10 mouse cellular contexts compared by ENCODE assay signal in the genomic region with DNA sequence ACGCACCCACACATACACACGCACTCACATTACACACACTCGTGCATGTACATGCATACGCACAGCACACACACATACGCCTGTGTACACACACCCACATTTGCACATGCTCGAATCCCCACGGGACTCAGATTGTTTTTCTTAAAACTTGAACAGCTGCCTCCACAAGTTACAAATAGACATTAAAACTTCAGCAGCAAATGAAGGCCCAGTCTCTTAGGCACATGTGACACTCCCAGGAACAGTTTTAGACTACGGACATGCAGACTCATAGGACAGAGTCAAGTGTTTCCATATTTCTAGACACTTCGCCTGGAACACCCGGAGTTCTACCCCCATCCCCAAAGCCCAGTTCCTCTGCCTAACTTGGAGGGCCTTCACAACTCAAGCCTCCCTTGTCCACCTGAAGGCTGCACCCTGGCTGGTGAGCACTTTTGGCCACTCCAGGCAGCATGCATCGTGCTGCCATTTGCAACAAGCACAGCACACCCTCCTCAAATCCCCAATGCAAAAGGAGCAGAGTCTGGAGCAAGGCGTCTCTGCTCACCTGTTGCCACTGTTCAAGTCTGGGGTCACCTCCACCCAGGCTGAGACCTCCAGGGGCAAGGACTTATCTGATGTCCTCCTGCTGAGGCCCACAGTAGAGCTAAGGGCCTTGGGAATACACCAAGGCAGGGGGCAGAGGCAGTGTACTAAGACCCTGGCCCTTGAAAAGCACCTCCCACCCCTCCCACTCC. TPM values are rescaled to one million over a fixed set of nuclear protein-coding genes. Genes with fewer than 3 reads are reported as not detected.
A peak's percentile ranks its signal among the peaks of the same experiment; 100 is the strongest.
DNase-seq lines count a peak whose midpoint lies in the region; ATAC-seq and TF ChIP-seq lines count a peak whose summit lies in the region.
"Had no signal": no experiment of that assay in that cellular context is flagged by ENCODE, and none has a peak within 500 bp of the region (broad histone marks: within the 10 kb centered on the region; RNA-seq: fewer than 3 reads in every experiment).

No protein-coding gene starts in this region.

- ATAC-seq in heart, embryonic 12.5 days (ENCODE audit: insufficient number of reproducible peaks, low FRiP score), result no peak
- no peak for ATAC-seq in heart, postnatal 0 days (ENCODE audit: insufficient read depth, low read depth)
- ATAC-seq in liver, embryonic 15.5 days (ENCODE audit: insufficient read depth), result no peak
- ATAC-seq: CD4-positive, CD25-positive, alpha-beta regulatory T cell, adult 4 months had no signal

- H3K36me3 ChIP-seq in heart, embryonic 12.5 days, result 0 out of 2 replicates have a peak, but pooled peaks cover 1% of the 10 kb centered on the region
- peaks cover 16% of the 10 kb centered on the region for H3K36me3 ChIP-seq in E14TG2a.4 (ENCODE audit: insufficient read depth, low read length)
- H3K36me3 ChIP-seq in heart, postnatal 0 days (replicated peaks; ENCODE audit: control insufficient read depth, insufficient read depth, low read length), result no peaks in the 10 kb centered on the region
- no peaks in the 10 kb centered on the region for H3K36me3 ChIP-seq in liver, embryonic 15.5 days (replicated peaks)

- peak overlapping the region; percentile 96 for H3K27ac ChIP-seq in heart, embryonic 12.5 days (ENCODE audit: poor library complexity, severe bottlenecking)
- H3K27ac ChIP-seq in heart, postnatal 0 days (ENCODE audit: low read depth), result peak overlapping the region; percentile 70
- H3K27ac ChIP-seq in liver, embryonic 15.5 days (replicated peaks), result no peak overlapping the region

- no peak for DNase-seq in heart, postnatal 10 days
- DNase-seq in heart, postnatal 0 days (ENCODE audit: low spot score), result no peak
- DNase-seq in right cerebral cortex, postnatal 10 days (ENCODE audit: low spot score in 2 of 2), result no peak
- DNase-seq in spleen, adult 12 weeks (ENCODE audit: low spot score), result no peak
- no peak for DNase-seq in gastrocnemius, postnatal 36 days

- no peaks in the 10 kb centered on the region for H3K27me3 ChIP-seq in heart, embryonic 12.5 days (replicated peaks)
- H3K27me3 ChIP-seq in E14TG2a.4 (ENCODE audit: insufficient read depth, low read length), result peaks cover 12% of the 10 kb centered on the region
- H3K27me3 ChIP-seq in heart, postnatal 0 days (ENCODE audit: control insufficient read depth, insufficient read depth, low read length), result no peaks in the 10 kb centered on the region
- H3K27me3 ChIP-seq in liver, embryonic 15.5 days, result peaks cover 68% of the 10 kb centered on the region

- no peak for TF ChIP-seq EP300 in heart, postnatal 0 days (IDR thresholded peaks at IDR 0.05; ENCODE audit: low read depth)

- intact Hi-C loops in heart, postnatal 10 days (cut with DNase I), result loop anchor here (2.0 kb wide), 1 partner anchor 13 kb away; no protein-coding TSS in a partner anchor
- intact Hi-C loops in gastrocnemius, postnatal 36 days (cut with DNase I), result no loop called here

- peak overlapping the region; percentile 95 for H3K9ac ChIP-seq in heart, embryonic 12.5 days
- peak overlapping the region; percentile 66 for H3K9ac ChIP-seq in heart, postnatal 0 days (replicated peaks; ENCODE audit: low read depth, low read length)
- no peak overlapping the region for H3K9ac ChIP-seq in liver, embryonic 15.5 days

- 43% methylated on average over 12 of the region's 12 CpGs for WGBS in heart, embryonic 12.5 days
- WGBS in heart, postnatal 0 days, result 33% methylated on average over 12 of the region's 12 CpGs
- WGBS in liver, embryonic 15.5 days (ENCODE audit: insufficient replicate concordance), result 71% methylated on average over 12 of the region's 12 CpGs

- H3K4me3 ChIP-seq in heart, embryonic 12.5 days, result peak overlapping the region; percentile 87
- peak overlapping the region; percentile 99 for H3K4me3 ChIP-seq in E14TG2a.4 (replicated peaks; ENCODE audit: low read length)
- H3K4me3 ChIP-seq in heart, postnatal 0 days (ENCODE audit: low read depth, low read length), result peak overlapping the region; percentile 82
- H3K4me3 ChIP-seq in liver, embryonic 15.5 days (replicated peaks), result no peak overlapping the region; the same call in 1 of the 2 replicates

- no peak for TF ChIP-seq CTCF in E14TG2a.4 (conservative IDR thresholded peaks at IDR 0.05; ENCODE audit: low read length)
- no peak for TF ChIP-seq CTCF in heart, postnatal 0 days (IDR thresholded peaks at IDR 0.05; ENCODE audit: low read depth)

- H3K9me3 ChIP-seq in heart, embryonic 12.5 days (replicated peaks), result no peaks in the 10 kb centered on the region
- no peaks in the 10 kb centered on the region for H3K9me3 ChIP-seq in E14TG2a.4 (ENCODE audit: low read length)
- no peaks in the 10 kb centered on the region for H3K9me3 ChIP-seq in heart, postnatal 0 days (replicated peaks; ENCODE audit: control insufficient read depth, low read length)
- H3K9me3 ChIP-seq in liver, embryonic 15.5 days (replicated peaks), result no peaks in the 10 kb centered on the region

- peaks cover 84% of the 10 kb centered on the region for H3K4me1 ChIP-seq in heart, embryonic 12.5 days (replicated peaks)
- H3K4me1 ChIP-seq in E14TG2a.4 (replicated peaks; ENCODE audit: low read depth, low read length), result peaks cover 76% of the 10 kb centered on the region
- H3K4me1 ChIP-seq in heart, postnatal 0 days (ENCODE audit: control insufficient read depth, insufficient read depth), result peaks cover 65% of the 10 kb centered on the region
- H3K4me1 ChIP-seq in liver, embryonic 15.5 days (replicated peaks), result peaks cover 39% of the 10 kb centered on the region

- H3K4me2 ChIP-seq in heart, embryonic 12.5 days, result peak overlapping the region; percentile 96
- H3K4me2 ChIP-seq in heart, postnatal 0 days (ENCODE audit: low read depth, low read length), result peak overlapping the region; percentile 92
- peak overlapping the region; percentile 94 for H3K4me2 ChIP-seq in liver, embryonic 15.5 days

RNA-seq across cellular contexts. Expression of gene Smtnl2, which starts 1.7 kb away (rescaled TPM):
- polyA plus RNA-seq in heart, embryonic 12.5 days (2016; fragmentation: Nextera tagmentation; extraction: Ambion mirVana), result 191 and 194 TPM in 2 replicates
- total RNA-seq in heart, postnatal 10 days (2021), result 10 to 100 TPM; 39.0 to 40.9 TPM
- 88.5 and 93.0 TPM in 2 replicates for total RNA-seq in heart, postnatal 0 days (2014; rRNA removed; ENCODE audit: low replicate concordance)
- polyA plus RNA-seq in heart, postnatal 0 days (2015; fragmentation: Nextera tagmentation; extraction: Ambion mirVana), result 72.9 and 79.2 TPM in 2 replicates
- polyA plus RNA-seq in liver, embryonic 15.5 days (2015; fragmentation: Nextera tagmentation; extraction: Ambion mirVana), result 4.2 and 4.5 TPM in 2 replicates
- total RNA-seq in gastrocnemius, postnatal 36 days (2021), result 100 to 1,000 TPM; 206 to 299 TPM

RNA-seq across cellular contexts. Expression of gene Ggt6, which starts 25.5 kb away (rescaled TPM):
- polyA plus RNA-seq in heart, embryonic 12.5 days (2016; fragmentation: Nextera tagmentation; extraction: Ambion mirVana), result not detected in 2 replicates
- not detected for total RNA-seq in heart, postnatal 10 days (2021)
- total RNA-seq in heart, postnatal 0 days (2014; rRNA removed; ENCODE audit: low replicate concordance), result 5.3 TPM in 1 of 2 replicates, not detected in the other
- polyA plus RNA-seq in heart, postnatal 0 days (2015; fragmentation: Nextera tagmentation; extraction: Ambion mirVana), result 0.05 TPM in 1 of 2 replicates, not detected in the other
- 0.32 and 0.36 TPM in 2 replicates for polyA plus RNA-seq in liver, embryonic 15.5 days (2015; fragmentation: Nextera tagmentation; extraction: Ambion mirVana)
- total RNA-seq in gastrocnemius, postnatal 36 days (2021), result 1 to 10 TPM in 1 of 2 experiments, under 1 TPM in 1; 0.28 to 1.0 TPM
- total RNA-seq: left cerebral cortex, postnatal 14 days had no signal
- polyA plus RNA-seq: CD4-positive, CD25-positive, alpha-beta regulatory T cell, adult 4 months had no signal

RNA-seq across cellular contexts. Expression of gene Mybbp1a, which starts 31.3 kb away (rescaled TPM):
- 99.5 and 106 TPM in 2 replicates for polyA plus RNA-seq in heart, embryonic 12.5 days (2016; fragmentation: Nextera tagmentation; extraction: Ambion mirVana)
- total RNA-seq in heart, postnatal 10 days (2021), result 10 to 100 TPM; 47.0 to 50.0 TPM
- total RNA-seq in heart, postnatal 0 days (2014; rRNA removed; ENCODE audit: low replicate concordance), result 20.5 and 20.9 TPM in 2 replicates
- polyA plus RNA-seq in heart, postnatal 0 days (2015; fragmentation: Nextera tagmentation; extraction: Ambion mirVana), result 41.3 and 42.1 TPM in 2 replicates
- 66.0 and 70.7 TPM in 2 replicates for polyA plus RNA-seq in liver, embryonic 15.5 days (2015; fragmentation: Nextera tagmentation; extraction: Ambion mirVana)
- total RNA-seq in gastrocnemius, postnatal 36 days (2021), result 10 to 100 TPM; 48.6 to 58.9 TPM

RNA-seq across cellular contexts. Expression of gene Tekt1, which starts 47.6 kb away (rescaled TPM):
- polyA plus RNA-seq in heart, embryonic 12.5 days (2016; fragmentation: Nextera tagmentation; extraction: Ambion mirVana), result 0.32 and 0.85 TPM in 2 replicates
- under 1 TPM in 1 of 2 experiments, not detected in 1; 0.19 TPM for total RNA-seq in heart, postnatal 10 days (2021)
- total RNA-seq in heart, postnatal 0 days (2014; rRNA removed; ENCODE audit: low replicate concordance), result not detected in 2 replicates
- polyA plus RNA-seq in heart, postnatal 0 days (2015; fragmentation: Nextera tagmentation; extraction: Ambion mirVana), result 0.19 and 0.62 TPM in 2 replicates
- not detected in 2 replicates for polyA plus RNA-seq in liver, embryonic 15.5 days (2015; fragmentation: Nextera tagmentation; extraction: Ambion mirVana)
- 1 to 10 TPM in 1 of 2 experiments, under 1 TPM in 1; 0.92 to 1.1 TPM for total RNA-seq in gastrocnemius, postnatal 36 days (2021)
- polyA plus RNA-seq: CD4-positive, CD25-positive, alpha-beta regulatory T cell, adult 4 months had no signal
